Mouse (Mus musculus) intestine, postnatal 0 days (tissue): Measurements from ENCODE around the gene Ttc22. TPM values are rescaled to one million over a fixed set of nuclear protein-coding genes. Genes with fewer than 3 reads are reported as not detected.

Experiments used
- ATAC-seq: fragments of 200-750 bp; cut with Nextera tagmentation; 2 replicates; pipeline ENCODE4 v1.8.0; 2017; ENCODE audit warnings: mild to moderate bottlenecking, moderate TSS enrichment, moderate library complexity
- H3K27ac ChIP-seq: fragments of 300-500 bp; sonication (generic); 2 replicates; pipeline ENCODE4 v1.5.1; 2014; ENCODE audit warnings: mild to moderate bottlenecking, low read depth, low read length, moderate library complexity
- H3K27me3 ChIP-seq: fragments of 300-500 bp; sonication (generic); replicated peaks from 2 replicates; pipeline ENCODE4 v1.6.1; 2014; ENCODE audit warnings: low read length, mixed read lengths; ENCODE audit not compliant: control insufficient read depth, insufficient read depth
- H3K36me3 ChIP-seq: fragments of 300-500 bp; sonication (generic); 2 replicates; pipeline ENCODE4 v1.6.1; 2014; ENCODE audit warnings: mild to moderate bottlenecking, moderate library complexity; ENCODE audit not compliant: control insufficient read depth, insufficient read depth
- H3K4me1 ChIP-seq: fragments of 300-500 bp; sonication (generic); replicated peaks from 2 replicates; pipeline ENCODE4 v1.6.1; 2014; ENCODE audit warnings: antibody characterized with exemption, low read length, mixed read lengths; ENCODE audit not compliant: control insufficient read depth, insufficient read depth
- H3K4me2 ChIP-seq: fragments of 300-500 bp; sonication (generic); replicated peaks from 2 replicates; pipeline ENCODE4 v1.6.1; 2014; ENCODE audit warnings: low read depth, mild to moderate bottlenecking, moderate library complexity
- H3K4me3 ChIP-seq: fragments of 300-500 bp; sonication (generic); 2 replicates; pipeline ENCODE4 v1.5.1; 2014; ENCODE audit warnings: low read depth, low read length
- H3K9ac ChIP-seq: fragments of 300-500 bp; sonication (generic); 2 replicates; pipeline ENCODE4 v1.6.1; 2014; ENCODE audit warnings: mild to moderate bottlenecking, low read depth, low read length
- H3K9me3 ChIP-seq: fragments of 300-500 bp; sonication (generic); 2 replicates; pipeline ENCODE4 v1.6.1; 2016; ENCODE audit warnings: mixed run types; ENCODE audit not compliant: control insufficient read depth
- CTCF ChIP-seq: sonication (generic); IDR thresholded peaks from 2 replicates; pipeline ENCODE4 v1.5.1; 2016; ENCODE audit warnings: low read depth, mild to moderate bottlenecking, control low read depth, antibody characterized with exemption, moderate library complexity
- WGBS: fragments of 180-500 bp; shearing (Covaris S2); extraction: QIAGEN DNeasy Blood & Tissue Kit; methylation state at CpG from one replicate; pipeline ENCODE4 v1.1.7; 2014; 5-methylcytosine and 5-hydroxymethylcytosine counted together
- polyA plus RNA-seq: library from polyadenylated mRNA; unstranded; fragments of >200 nt; fragmentation: Nextera tagmentation; extraction: Ambion mirVana; gene quantifications from 2 replicates; pipeline ENCODE4 v1.2.1, GENCODE M21; 2015

The Ttc22 gene
- polyA plus RNA-seq, 1 experiment from 2014 or later, result 66.4 TPM

DNA sequence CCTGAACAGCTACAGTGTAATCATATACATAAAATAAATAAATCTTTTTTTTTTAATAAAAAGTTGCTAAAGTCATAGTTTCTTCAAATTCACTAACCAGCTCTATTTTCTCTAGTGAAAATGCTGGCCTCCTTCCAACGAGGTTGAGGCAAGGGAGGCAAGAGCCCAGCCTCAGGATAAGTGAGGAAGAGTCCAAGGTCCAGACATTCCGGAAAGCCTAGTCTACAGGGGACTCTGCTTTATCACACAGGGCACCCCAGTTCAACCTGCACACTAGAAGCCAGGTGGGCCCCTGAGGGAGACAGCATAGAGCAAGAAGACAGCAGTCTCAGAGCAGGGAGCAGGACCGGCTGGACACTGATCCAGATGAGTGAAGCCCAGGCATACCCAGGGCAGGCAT lies 804 bp upstream of the Ttc22 start:
- Histone ChIP-seq H3K27me3 (no peaks in the 10 kb centered on the region), H3K9ac (0 out of 2 replicates have a peak overlapping the region, but pooled peaks have one; percentile 63), H3K27ac (peak overlapping the region; percentile 97), H3K36me3 (no peaks in the 10 kb centered on the region), H3K4me2 (peak overlapping the region; percentile 74), H3K9me3 (no peaks in the 10 kb centered on the region), H3K4me1 (0 out of 2 replicates have a peak, but pooled peaks cover 10% of the 10 kb centered on the region), H3K4me3 (0 out of 2 replicates have a peak overlapping the region, but pooled peaks have one; percentile 52)
- peak; percentile 75 for ATAC-seq
- 31% methylated on average over 3 of the region's 3 CpGs for WGBS
- no peak for TF ChIP-seq CTCF

GRCm38 (mm10) chr4:106622712-106623111 lies 480 bp downstream of the Ttc22 start:
- H3K4me1 ChIP-seq, result 0 out of 2 replicates have a peak, but pooled peaks cover 6% of the 10 kb centered on the region
- no peak for ATAC-seq
- peak overlapping the region; percentile 74 for H3K4me2 ChIP-seq
- H3K27ac ChIP-seq, result peak overlapping the region; percentile 97
- 41% methylated on average over 24 of the region's 28 CpGs for WGBS
- no peaks in the 10 kb centered on the region for H3K27me3 ChIP-seq
- H3K9ac ChIP-seq, result peak overlapping the region; percentile 63
- no peaks in the 10 kb centered on the region for H3K9me3 ChIP-seq
- no peak for TF ChIP-seq CTCF
- peak overlapping the region; percentile 52 for H3K4me3 ChIP-seq
- no peaks in the 10 kb centered on the region for H3K36me3 ChIP-seq

DNA sequence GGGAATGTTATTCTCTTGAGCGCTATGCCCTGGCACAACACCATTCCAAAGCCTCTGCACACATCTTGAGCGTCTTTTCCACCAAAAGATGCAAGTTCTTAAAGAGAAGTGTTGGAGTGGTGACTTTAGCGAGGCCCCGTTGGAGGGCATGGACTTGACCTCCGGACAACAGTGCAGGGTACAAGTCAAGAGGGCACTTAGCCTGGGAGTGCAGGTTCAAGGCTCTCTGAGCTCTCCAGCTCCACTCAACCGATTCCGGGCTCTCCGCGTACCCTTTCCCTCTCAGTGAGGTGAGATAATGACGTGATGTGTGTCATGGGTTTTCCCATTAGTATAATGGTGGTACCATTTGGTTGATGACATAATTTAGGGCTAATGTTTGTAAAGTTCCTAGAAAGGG lies 2.0 kb downstream of the Ttc22 start:
- H3K4me1 ChIP-seq, result peaks cover 3% of the 10 kb centered on the region; the same call in 1 of the 2 replicates
- H3K9me3 ChIP-seq, result no peaks in the 10 kb centered on the region
- no peak for TF ChIP-seq CTCF
- 0 out of 2 replicates have a peak overlapping the region, but pooled peaks have one; percentile 46 for H3K9ac ChIP-seq
- no peak for ATAC-seq
- WGBS, result 80% methylated on average over 10 of the region's 10 CpGs
- no peaks in the 10 kb centered on the region for H3K27me3 ChIP-seq
- H3K4me3 ChIP-seq, result peak overlapping the region; percentile 52
- H3K27ac ChIP-seq, result peak overlapping the region; percentile 28; the same call in 1 of the 2 replicates
- H3K4me2 ChIP-seq, result peak overlapping the region; percentile 74
- H3K36me3 ChIP-seq, result no peaks in the 10 kb centered on the region

GRCm38 (mm10) chr4:106627809-106628208 lies 5.6 kb downstream of the Ttc22 start:
- H3K27ac ChIP-seq, result no peak overlapping the region
- TF ChIP-seq CTCF, result no peak
- WGBS, result 86% methylated on average over 5 of the region's 5 CpGs

DNA sequence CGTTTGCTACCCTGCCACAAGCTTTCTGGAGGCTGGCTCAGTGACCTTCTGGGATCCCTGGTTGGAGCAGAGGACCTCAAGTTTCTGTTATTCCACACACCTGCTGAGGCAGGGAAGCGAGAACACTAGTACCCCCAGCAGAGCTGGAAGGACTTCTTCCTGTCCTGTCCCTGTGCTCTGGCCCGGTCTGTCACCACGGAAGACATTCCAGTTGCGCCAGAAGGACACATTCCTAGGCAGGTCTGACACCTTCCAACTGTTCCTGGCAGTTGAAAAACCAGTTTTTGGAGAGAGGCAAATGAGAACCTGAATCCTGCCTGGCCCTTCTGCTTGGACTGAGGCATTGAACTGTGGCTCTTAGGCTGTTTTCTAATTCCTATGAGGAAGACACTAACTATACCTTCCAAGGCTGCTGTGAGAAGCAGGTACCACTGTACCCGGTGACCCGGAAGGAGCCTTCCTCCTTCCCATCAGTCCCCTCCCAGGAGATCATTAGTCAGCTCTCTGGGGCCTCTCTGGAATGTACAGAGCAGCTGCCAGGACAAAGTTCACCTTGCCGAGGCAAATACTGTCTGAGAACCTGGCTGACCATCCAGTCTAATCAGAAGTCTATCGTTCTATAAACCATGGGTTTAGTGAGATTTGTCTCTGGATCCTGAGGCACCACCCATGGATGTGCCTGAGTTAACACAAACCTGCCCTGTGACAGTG lies 6.6 kb downstream of the Ttc22 start:
- ATAC-seq, result peak; percentile 94
- H3K9ac ChIP-seq, result no peak overlapping the region
- WGBS, result 14% methylated on average over 9 of the region's 9 CpGs
- H3K9me3 ChIP-seq, result no peaks in the 10 kb centered on the region
- H3K4me1 ChIP-seq, result peaks cover 9% of the 10 kb centered on the region
- no peaks in the 10 kb centered on the region for H3K36me3 ChIP-seq
- no peak for TF ChIP-seq CTCF
- peak overlapping the region; percentile 74 for H3K27ac ChIP-seq
- H3K4me3 ChIP-seq, result no peak overlapping the region
- H3K27me3 ChIP-seq, result no peaks in the 10 kb centered on the region
- H3K4me2 ChIP-seq, result 0 out of 2 replicates have a peak overlapping the region, but pooled peaks have one; percentile 13

More at GRCm38 (mm10) chr4:106627809-106628208, 5.6 kb downstream of the Ttc22 start:
- Histone ChIP-seq H3K9ac (no peak overlapping the region), H3K4me1 (peaks cover 9% of the 10 kb centered on the region), H3K4me3 (no peak overlapping the region), H3K27me3 (no peaks in the 10 kb centered on the region), H3K9me3 (no peaks in the 10 kb centered on the region), H3K4me2 (no peak overlapping the region), H3K36me3 (no peaks in the 10 kb centered on the region)
- ATAC-seq, result no peak

GRCm38 (mm10) chr4:106629374-106629773 lies 7.1 kb downstream of the Ttc22 start:
- no peaks in the 10 kb centered on the region for H3K9me3 ChIP-seq
- peak; percentile 51 for ATAC-seq
- H3K4me2 ChIP-seq, result 0 out of 2 replicates have a peak overlapping the region, but pooled peaks have one; percentile 13
- no peaks in the 10 kb centered on the region for H3K36me3 ChIP-seq
- H3K4me1 ChIP-seq, result peaks cover 9% of the 10 kb centered on the region
- H3K27ac ChIP-seq, result peak overlapping the region; percentile 74
- 25% methylated on average over 5 of the region's 5 CpGs for WGBS
- H3K27me3 ChIP-seq, result no peaks in the 10 kb centered on the region
- H3K9ac ChIP-seq, result no peak overlapping the region
- H3K4me3 ChIP-seq, result no peak overlapping the region
- no peak for TF ChIP-seq CTCF
